Mouse (Mus musculus): ENCODE data around the gene Bbs9. TPM values are rescaled to one million over a fixed set of nuclear protein-coding genes. Genes with fewer than 3 reads are reported as not detected.
A peak's percentile ranks its signal among the peaks of the same experiment; 100 is the strongest.
"Not testable (repeated sequence)": the region's sequence is repeated elsewhere in the genome, so short reads cannot be mapped to it uniquely, and the experiment has no call there.

Bbs9 gene
- polyA plus RNA-seq, 1 experiment from 2014 or later = 15.0 TPM

- Histone ChIP-seq H3K36me3 (no peaks in the 10 kb centered on the region), H3K9me3 (no peaks in the 10 kb centered on the region), H3K27ac (no peak overlapping the region), H3K4me1 (replicated peaks) (peaks cover 20% of the 10 kb centered on the region), H3K4me3 (no peak overlapping the region), H3K27me3 (ENCODE audit: insufficient read depth, poor library complexity, severe bottlenecking) (no peaks in the 10 kb centered on the region; the same call in 1 of the 2 replicates)
- WGBS = 45% methylated on average over 3 of the region's 3 CpGs
- DNase-seq (ENCODE audit: low spot score) = no peak
Measured at GRCm38 (mm10) chr9:22823856-22824255, 348.3 kb downstream of the Bbs9 start.

GRCm38 (mm10) chr9:22824910-22825309 is 349.4 kb downstream of the Bbs9 start:
- DNase-seq (ENCODE audit: low spot score) = no peak
- Histone ChIP-seq H3K4me1 (replicated peaks) (peaks cover 20% of the 10 kb centered on the region), H3K27me3 (ENCODE audit: insufficient read depth, poor library complexity, severe bottlenecking) (no peaks in the 10 kb centered on the region; the same call in 1 of the 2 replicates), H3K27ac (peak overlapping the region; percentile 9; the same call in 1 of the 2 replicates), H3K36me3 (no peaks in the 10 kb centered on the region), H3K4me3 (no peak overlapping the region), H3K9me3 (no peaks in the 10 kb centered on the region)
- WGBS = 29% methylated on average over 8 of the region's 8 CpGs

GRCm38 (mm10) chr9:22826571-22826990 is 351.1 kb downstream of the Bbs9 start:
- Histone ChIP-seq H3K36me3 (no peaks in the 10 kb centered on the region), H3K27me3 (ENCODE audit: insufficient read depth, poor library complexity, severe bottlenecking) (no peaks in the 10 kb centered on the region), H3K4me1 (replicated peaks) (peaks cover 31% of the 10 kb centered on the region), H3K4me3 (no peak overlapping the region), H3K9me3 (no peaks in the 10 kb centered on the region), H3K27ac (no peak overlapping the region)
- no peak for DNase-seq (ENCODE audit: low spot score)
- 76% methylated on average over 3 of the region's 3 CpGs for WGBS

GRCm38 (mm10) chr9:22827176-22827770 is 351.8 kb downstream of the Bbs9 start:
- WGBS = 87% methylated on average over 2 of the region's 2 CpGs
- no peaks in the 10 kb centered on the region for H3K27me3 ChIP-seq (ENCODE audit: insufficient read depth, poor library complexity, severe bottlenecking)

GRCm38 (mm10) chr9:22829212-22829960 is 353.9 kb downstream of the Bbs9 start:
- Histone ChIP-seq H3K27me3 (ENCODE audit: insufficient read depth, poor library complexity, severe bottlenecking) (no peaks in the 10 kb centered on the region), H3K9me3 (no peaks in the 10 kb centered on the region), H3K4me1 (replicated peaks) (peaks cover 26% of the 10 kb centered on the region), H3K36me3 (no peaks in the 10 kb centered on the region), H3K27ac (no peak overlapping the region), H3K4me3 (no peak overlapping the region)
- DNase-seq (ENCODE audit: low spot score) = no peak
- 86% methylated on average over 21 of the region's 21 CpGs for WGBS

More at GRCm38 (mm10) chr9:22827176-22827770, 351.8 kb downstream of the Bbs9 start:
- Histone ChIP-seq H3K4me3 (no peak overlapping the region), H3K36me3 (no peaks in the 10 kb centered on the region), H3K27ac (no peak overlapping the region), H3K9me3 (no peaks in the 10 kb centered on the region), H3K4me1 (replicated peaks) (peaks cover 31% of the 10 kb centered on the region)
- no peak for DNase-seq (ENCODE audit: low spot score)

- Histone ChIP-seq H3K4me3 (no peak overlapping the region), H3K4me1 (replicated peaks) (peaks cover 34% of the 10 kb centered on the region), H3K27me3 (ENCODE audit: insufficient read depth, poor library complexity, severe bottlenecking) (no peaks in the 10 kb centered on the region), H3K9me3 (no peaks in the 10 kb centered on the region), H3K27ac (no peak overlapping the region), H3K36me3 (no peaks in the 10 kb centered on the region)
- WGBS = 93% methylated on average over 1 of the region's 1 CpGs
- DNase-seq (ENCODE audit: low spot score) = no peak
Measured at GRCm38 (mm10) chr9:22834994-22835512, 359.5 kb downstream of the Bbs9 start.

GRCm38 (mm10) chr9:22837000-22837399 is 361.5 kb downstream of the Bbs9 start:
- 24% methylated on average over 6 of the region's 6 CpGs for WGBS
- Histone ChIP-seq H3K36me3 (no peaks in the 10 kb centered on the region), H3K9me3 (no peaks in the 10 kb centered on the region), H3K27ac (peak overlapping the region; percentile 86), H3K4me3 (no peak overlapping the region; the same call in 1 of the 2 replicates), H3K4me1 (replicated peaks) (peaks cover 20% of the 10 kb centered on the region), H3K27me3 (ENCODE audit: insufficient read depth, poor library complexity, severe bottlenecking) (no peaks in the 10 kb centered on the region)
- no peak for DNase-seq (ENCODE audit: low spot score)

- Histone ChIP-seq H3K9me3 (no peaks in the 10 kb centered on the region), H3K27ac (peak overlapping the region; percentile 86), H3K4me1 (replicated peaks) (peaks cover 20% of the 10 kb centered on the region), H3K4me3 (no peak overlapping the region), H3K27me3 (ENCODE audit: insufficient read depth, poor library complexity, severe bottlenecking) (no peaks in the 10 kb centered on the region), H3K36me3 (no peaks in the 10 kb centered on the region)
- WGBS = 17% methylated on average over 4 of the region's 4 CpGs
- peak; percentile 40 for DNase-seq (ENCODE audit: low spot score)
Measured at GRCm38 (mm10) chr9:22837702-22838210, 362.2 kb downstream of the Bbs9 start.

GRCm38 (mm10) chr9:22846048-22846447 is 370.5 kb downstream of the Bbs9 start:
- H3K4me1 ChIP-seq (replicated peaks) = 0 out of 2 replicates have a peak, but pooled peaks cover 3% of the 10 kb centered on the region
- no peak overlapping the region for H3K4me3 ChIP-seq
- H3K27ac ChIP-seq = no peak overlapping the region
- no peaks in the 10 kb centered on the region for H3K9me3 ChIP-seq
- no peak for DNase-seq (ENCODE audit: low spot score)
- no peaks in the 10 kb centered on the region for H3K27me3 ChIP-seq (ENCODE audit: insufficient read depth, poor library complexity, severe bottlenecking)
- H3K36me3 ChIP-seq = no peaks in the 10 kb centered on the region
- WGBS = 92% methylated on average over 2 of the region's 2 CpGs

- WGBS = 75% methylated on average over 1 of the region's 1 CpGs
- H3K4me1 ChIP-seq (replicated peaks) = 0 out of 2 replicates have a peak, but pooled peaks cover 3% of the 10 kb centered on the region
Measured at GRCm38 (mm10) chr9:22846783-22847182, 371.3 kb downstream of the Bbs9 start.

GRCm38 (mm10) chr9:22848800-22849199 is 373.3 kb downstream of the Bbs9 start:
- 83% methylated on average over 3 of the region's 3 CpGs for WGBS
- H3K9me3 ChIP-seq = no peaks in the 10 kb centered on the region
- H3K4me3 ChIP-seq = no peak overlapping the region
- no peaks in the 10 kb centered on the region for H3K27me3 ChIP-seq (ENCODE audit: insufficient read depth, poor library complexity, severe bottlenecking)
- H3K36me3 ChIP-seq = no peaks in the 10 kb centered on the region
- H3K27ac ChIP-seq = no peak overlapping the region
- 0 out of 2 replicates have a peak, but pooled peaks cover 3% of the 10 kb centered on the region for H3K4me1 ChIP-seq (replicated peaks)
- DNase-seq (ENCODE audit: low spot score) = no peak

More at GRCm38 (mm10) chr9:22846783-22847182, 371.3 kb downstream of the Bbs9 start:
- Histone ChIP-seq H3K9me3 (no peaks in the 10 kb centered on the region), H3K36me3 (no peaks in the 10 kb centered on the region), H3K27ac (no peak overlapping the region), H3K4me3 (no peak overlapping the region), H3K27me3 (ENCODE audit: insufficient read depth, poor library complexity, severe bottlenecking) (no peaks in the 10 kb centered on the region)
- no peak for DNase-seq (ENCODE audit: low spot score)

GRCm38 (mm10) chr9:22849212-22849611 is 373.7 kb downstream of the Bbs9 start:
- no peak overlapping the region for H3K27ac ChIP-seq
- no peak for DNase-seq (ENCODE audit: low spot score)
- 73% methylated on average over 4 of the region's 4 CpGs for WGBS
- H3K9me3 ChIP-seq = no peaks in the 10 kb centered on the region
- 0 out of 2 replicates have a peak, but pooled peaks cover 3% of the 10 kb centered on the region for H3K4me1 ChIP-seq (replicated peaks)
- H3K4me3 ChIP-seq = no peak overlapping the region
- H3K27me3 ChIP-seq (ENCODE audit: insufficient read depth, poor library complexity, severe bottlenecking) = no peaks in the 10 kb centered on the region
- H3K36me3 ChIP-seq = no peaks in the 10 kb centered on the region

- not testable (repeated sequence) for H3K4me1 ChIP-seq (replicated peaks); H3K36me3 ChIP-seq; H3K4me3 ChIP-seq; H3K9me3 ChIP-seq; H3K27ac ChIP-seq; H3K27me3 ChIP-seq (ENCODE audit: insufficient read depth, poor library complexity, severe bottlenecking); DNase-seq (ENCODE audit: low spot score)
- WGBS = 78% methylated on average over 6 of the region's 6 CpGs
Measured at GRCm38 (mm10) chr9:22869147-22869546, 393.6 kb downstream of the Bbs9 start.
